In genomic region chr1:194950913-194951312, GRCm38 (mm10) we compare ENCODE assay signal across 12 mouse cellular contexts. TPM values are rescaled to one million over a fixed set of nuclear protein-coding genes. Genes with fewer than 3 reads are reported as not detected.
A peak's percentile ranks its signal among the peaks of the same experiment; 100 is the strongest.
DNase-seq lines count a peak whose midpoint lies in the region; ATAC-seq and TF ChIP-seq lines count a peak whose summit lies in the region.
"Had no signal": no experiment of that assay in that cellular context is flagged by ENCODE, and none has a peak within 500 bp of the region (broad histone marks: within the 10 kb centered on the region; RNA-seq: fewer than 3 reads in every experiment).

No protein-coding gene starts in this region.

- H3K9me3 ChIP-seq in forebrain, postnatal 0 days (ENCODE audit: low read length) = no peaks in the 10 kb centered on the region
- no peaks in the 10 kb centered on the region for H3K9me3 ChIP-seq in forebrain, embryonic 11.5 days (ENCODE audit: control insufficient read depth, low read length)
- H3K9me3 ChIP-seq: embryonic facial prominence, embryonic 13.5 days; midbrain, embryonic 12.5 days had no signal

- H3K9ac ChIP-seq in forebrain, postnatal 0 days = no peak overlapping the region
- no peak overlapping the region for H3K9ac ChIP-seq in forebrain, embryonic 11.5 days (ENCODE audit: low read length)
- H3K9ac ChIP-seq: embryonic facial prominence, embryonic 13.5 days; midbrain, embryonic 12.5 days had no signal

- intact Hi-C loops in left cerebral cortex, postnatal 14 days (cut with DNase I) = loop anchor here (10.0 kb wide), 1 partner anchor 1566 kb away; no protein-coding TSS in a partner anchor

- H3K4me2 ChIP-seq in forebrain, postnatal 0 days (ENCODE audit: low read depth) = no peak overlapping the region
- no peak overlapping the region for H3K4me2 ChIP-seq in forebrain, embryonic 11.5 days (ENCODE audit: low read depth, low read length, severe bottlenecking)
- H3K4me2 ChIP-seq: embryonic facial prominence, embryonic 13.5 days; midbrain, embryonic 12.5 days had no signal

- H3K4me1 ChIP-seq in forebrain, postnatal 0 days (ENCODE audit: insufficient read depth) = no peaks in the 10 kb centered on the region
- H3K4me1 ChIP-seq in forebrain, embryonic 11.5 days (replicated peaks; ENCODE audit: control insufficient read depth, insufficient read depth, low read length) = no peaks in the 10 kb centered on the region
- no peaks in the 10 kb centered on the region for H3K4me1 ChIP-seq in thymus, adult 2 months (replicated peaks; ENCODE audit: control insufficient read depth, insufficient read depth, low read length)
- H3K4me1 ChIP-seq: embryonic facial prominence, embryonic 13.5 days; midbrain, embryonic 12.5 days had no signal

- WGBS in forebrain, postnatal 0 days = 70% methylated on average over 2 of the region's 2 CpGs
- WGBS in forebrain, embryonic 11.5 days = 69% methylated on average over 2 of the region's 2 CpGs
- 89% methylated on average over 2 of the region's 2 CpGs for WGBS in thymus, adult 2 months

- no peak overlapping the region for H3K4me3 ChIP-seq in forebrain, postnatal 0 days (ENCODE audit: low read depth, low read length)
- H3K4me3 ChIP-seq in forebrain, embryonic 11.5 days (ENCODE audit: low read depth, low read length) = no peak overlapping the region
- H3K4me3 ChIP-seq in thymus, adult 2 months (ENCODE audit: control insufficient read depth, insufficient read depth, low read length) = no peak overlapping the region
- H3K4me3 ChIP-seq: embryonic facial prominence, embryonic 13.5 days; midbrain, embryonic 12.5 days had no signal

- peak; percentile 61 for TF ChIP-seq CTCF in forebrain, postnatal 0 days (IDR thresholded peaks at IDR 0.05; ENCODE audit: low read depth)
- no peak for TF ChIP-seq CTCF in thymus, adult 2 months (IDR thresholded peaks at IDR 0.05; ENCODE audit: borderline replicate concordance, control insufficient read depth, extremely low read depth, insufficient read depth, low read length, poor library complexity)

- DNase-seq in forebrain, postnatal 0 days = peak; percentile 43
- no peak for DNase-seq in forebrain, embryonic 11.5 days (ENCODE audit: low spot score)
- peak; percentile 43 for DNase-seq in layer of hippocampus, adult 9-11 months
- DNase-seq in layer of hippocampus, postnatal 25 days (ENCODE audit: extremely low spot score in 1 of 2, low spot score in 1 of 2) = no peak
- DNase-seq in 416B (ENCODE audit: low read depth) = peak; percentile 78
- peak; percentile 27 for DNase-seq in adrenal gland, postnatal 10 days
- no peak for DNase-seq in thymus, adult 2 months
- DNase-seq in left cerebral cortex, postnatal 14 days (ENCODE audit: low spot score in 2 of 2) = no peak
- DNase-seq: liver; thymus, postnatal 36 days had no signal

- no peaks in the 10 kb centered on the region for H3K27me3 ChIP-seq in forebrain, postnatal 0 days (ENCODE audit: insufficient read depth, low read length)
- no peaks in the 10 kb centered on the region for H3K27me3 ChIP-seq in forebrain, embryonic 11.5 days (ENCODE audit: control insufficient read depth, insufficient read depth, low read length)
- H3K27me3 ChIP-seq in thymus, adult 2 months (ENCODE audit: control insufficient read depth, insufficient read depth, low read length) = no peaks in the 10 kb centered on the region
- H3K27me3 ChIP-seq: embryonic facial prominence, embryonic 13.5 days; midbrain, embryonic 12.5 days had no signal

- no peak for ATAC-seq in forebrain, postnatal 0 days
- ATAC-seq in forebrain, embryonic 11.5 days (replicated peaks; ENCODE audit: low FRiP score) = no peak

- H3K27ac ChIP-seq in forebrain, postnatal 0 days (ENCODE audit: low read depth, low read length) = no peak overlapping the region
- no peak overlapping the region for H3K27ac ChIP-seq in forebrain, embryonic 11.5 days (ENCODE audit: low read depth, low read length)
- no peak overlapping the region for H3K27ac ChIP-seq in thymus, adult 2 months (ENCODE audit: control insufficient read depth, insufficient read depth, low read length)
- H3K27ac ChIP-seq: embryonic facial prominence, embryonic 13.5 days; midbrain, embryonic 12.5 days had no signal

- TF ChIP-seq POLR2A in thymus, adult 2 months (IDR thresholded peaks at IDR 0.05; ENCODE audit: control insufficient read depth, extremely low read depth, insufficient read depth, low read length, poor library complexity) = no peak

- H3K36me3 ChIP-seq in forebrain, postnatal 0 days (ENCODE audit: insufficient read depth) = no peaks in the 10 kb centered on the region
- H3K36me3 ChIP-seq in forebrain, embryonic 11.5 days (ENCODE audit: control insufficient read depth, insufficient read depth, low read length) = no peaks in the 10 kb centered on the region
- no peaks in the 10 kb centered on the region for H3K36me3 ChIP-seq in thymus, adult 2 months (ENCODE audit: control insufficient read depth, insufficient read depth, low read length)
- H3K36me3 ChIP-seq: embryonic facial prominence, embryonic 13.5 days; midbrain, embryonic 12.5 days had no signal

RNA-seq across cellular contexts. Expression of gene Cd34, which starts 12.3 kb away (rescaled TPM):
- 23.2 and 23.9 TPM in 2 replicates for total RNA-seq in forebrain, postnatal 0 days (2014; rRNA removed)
- 22.0 and 24.5 TPM in 2 replicates for polyA plus RNA-seq in forebrain, postnatal 0 days (2015; fragmentation: Nextera tagmentation; extraction: Ambion mirVana)
- polyA plus RNA-seq in forebrain, embryonic 11.5 days (2014; fragmentation: Nextera tagmentation; extraction: Ambion mirVana) = 51.0 and 54.7 TPM in 2 replicates
- total RNA-seq in layer of hippocampus, postnatal 25 days (2021) = 10 to 100 TPM; 29.8 to 35.4 TPM
- total RNA-seq in adrenal gland, postnatal 10 days (2021) = 100 to 1,000 TPM; 109 to 127 TPM
- 14.2 and 20.1 TPM in 2 replicates for polyA plus RNA-seq in thymus, adult 2 months (2012; rRNA removed)
- 10 to 100 TPM; 49.2 to 55.2 TPM for total RNA-seq in left cerebral cortex, postnatal 14 days (2021)

Comparison
In these comparisons a context has a peak if more than half of its experiments do, and no peak if none do; other contexts are left out.
1. DNase-seq: peak in forebrain, postnatal 0 days (single experiment), layer of hippocampus, adult 9-11 months (single experiment), 416B (single experiment) and adrenal gland, postnatal 10 days (single experiment); none in forebrain, embryonic 11.5 days (single experiment), layer of hippocampus, postnatal 25 days (0 of 2), thymus, adult 2 months (single experiment) and left cerebral cortex, postnatal 14 days (0 of 2).